Mouse (Mus musculus): ENCODE results near the gene Adra1b. TPM values are rescaled to one million over a fixed set of nuclear protein-coding genes. Genes with fewer than 3 reads are reported as not detected.

Gene Adra1b
- not detected in 4 replicates for total RNA-seq (2023; ENCODE audit: inconsistent age)

GRCm38 (mm10) chr11:43901051-43901654, at the start of gene Adra1b:
Adra1b (minus strand) TSS chr11:43901210.

DNA sequence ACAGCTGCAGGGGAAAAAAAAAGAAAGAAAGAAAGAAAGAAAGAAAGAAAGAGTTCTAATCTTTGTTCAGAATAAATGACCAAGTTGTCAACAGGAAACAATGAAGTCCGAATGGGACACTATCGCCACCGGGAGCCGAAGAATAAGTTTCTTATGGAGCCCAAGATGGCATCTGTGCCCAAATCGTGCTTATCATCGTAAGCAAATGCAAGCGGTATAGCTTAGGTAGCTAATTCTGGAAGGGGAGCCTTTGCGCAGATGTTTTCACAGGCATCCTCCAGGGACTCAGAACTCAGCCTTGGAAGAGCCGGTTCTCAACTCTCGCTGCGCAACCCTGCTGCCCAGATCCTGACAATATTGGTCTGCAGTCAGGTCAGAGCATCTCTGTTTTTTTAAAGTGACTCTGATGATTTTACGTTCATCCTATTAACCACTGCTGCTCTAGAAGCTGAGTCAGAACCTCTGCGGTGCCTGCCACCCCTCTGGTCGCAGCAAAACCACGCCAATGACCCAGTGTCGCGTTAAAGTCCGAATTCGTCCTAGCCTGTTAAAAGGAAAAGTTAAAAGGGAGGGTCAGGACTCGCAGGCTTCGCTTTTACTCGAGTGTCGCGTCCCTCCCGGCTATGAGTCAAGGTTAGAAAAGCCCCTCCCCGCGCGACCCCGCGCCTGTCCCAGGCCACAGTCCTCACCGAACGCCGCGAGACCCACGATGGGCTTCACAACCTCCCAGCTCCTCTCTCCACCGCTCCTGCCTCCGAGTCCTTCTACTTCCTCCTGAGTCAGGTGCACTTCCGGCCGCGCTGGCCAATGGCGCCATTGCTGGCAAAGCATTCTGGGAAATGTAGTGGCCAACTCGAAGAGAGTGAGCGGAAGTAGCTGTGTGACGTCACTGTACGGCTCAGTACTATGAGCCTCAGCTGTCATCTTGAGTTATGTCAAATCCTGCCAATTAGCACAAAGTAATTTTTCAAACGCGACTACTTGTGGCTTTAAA, 153.5 kb downstream of the Adra1b start, which contains the start of gene Ttc1:
TSS of gene Ttc1 (minus strand) at position 776 of the 994 bp plus-strand sequence.

Other genes starting within 250 kb of the Adra1b start
- 56.5 to 71.9 TPM (median 59.4 TPM) in 4 replicates for gene Pwwp2a, start 219.2 kb downstream of the Adra1b start, total RNA-seq (2023; ENCODE audit: inconsistent age)
- 35.2 to 50.6 TPM (median 44.2 TPM) in 4 replicates for gene Ttc1, start 153.2 kb downstream of the Adra1b start, total RNA-seq (2023; ENCODE audit: inconsistent age)

Measured in B cell, adult (primary cell).